Mouse (Mus musculus): ENCODE results near the gene Zkscan5.
A peak's percentile ranks its signal among the peaks of the same experiment; 100 is the strongest.
"Not testable (repeated sequence)": the region's sequence is repeated elsewhere in the genome, so short reads cannot be mapped to it uniquely, and the experiment has no call there.

Zkscan5 gene

DNA sequence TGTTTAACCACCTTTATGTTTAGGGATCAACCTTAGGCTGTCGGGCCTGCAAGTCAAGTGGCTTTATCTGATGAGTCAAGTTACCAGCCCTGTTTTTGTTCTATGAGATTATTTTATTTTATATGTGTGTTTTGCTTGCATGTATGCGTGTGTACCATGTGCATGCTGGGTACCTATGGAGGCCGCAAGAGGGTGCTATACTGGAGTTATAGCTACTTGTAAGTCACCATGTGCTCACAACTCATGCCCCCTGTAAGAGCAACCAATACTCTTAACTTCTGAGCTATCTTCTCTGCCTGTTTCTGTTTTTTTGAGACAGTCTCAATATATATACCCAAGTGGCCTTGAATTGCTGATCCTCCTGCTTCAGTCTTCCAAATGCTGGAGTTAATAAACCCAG is 9.1 kb downstream of the Zkscan5 start:
- no peak for DNase-seq (ENCODE audit: low read depth, low spot score)

DNA sequence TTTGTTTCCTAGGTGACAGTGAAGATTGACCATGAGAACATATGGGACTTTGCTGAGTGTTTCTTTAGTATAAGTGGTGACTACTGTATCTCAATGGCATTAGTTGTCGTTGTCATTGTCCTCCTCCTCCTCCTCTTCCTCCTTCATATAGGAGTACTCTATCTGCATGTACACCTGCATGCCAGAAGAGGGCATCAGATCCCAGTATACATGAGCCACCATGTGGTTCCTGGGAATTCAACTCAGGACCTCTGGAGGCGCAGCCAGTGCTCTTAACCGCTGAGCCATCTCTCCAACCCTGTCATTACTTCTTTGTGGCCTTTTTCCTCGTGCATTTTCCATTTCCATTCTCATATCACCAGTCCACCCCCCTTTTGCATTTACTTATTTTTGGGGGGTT is 10.3 kb downstream of the Zkscan5 start:
- DNase-seq (ENCODE audit: low read depth, low spot score) = no peak

DNA sequence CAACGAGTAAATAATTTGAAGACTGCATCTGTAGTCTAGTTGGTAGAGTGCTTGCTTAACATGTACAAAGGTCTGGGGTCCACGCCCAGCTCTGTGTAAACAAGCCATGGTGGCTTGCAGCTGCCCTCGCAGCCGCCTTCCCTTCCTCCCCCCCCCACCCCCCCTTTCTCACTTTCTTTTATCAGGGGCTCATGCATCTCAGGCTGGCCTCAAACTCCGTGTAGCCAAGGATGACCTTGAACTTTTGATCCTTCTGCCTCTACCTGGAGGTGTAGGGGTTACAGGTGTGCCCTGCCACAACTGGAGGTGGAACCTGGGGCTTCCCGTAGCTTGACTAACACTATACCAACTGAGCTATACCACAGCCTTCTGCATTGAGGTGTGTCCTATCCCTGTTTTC is 13.4 kb downstream of the Zkscan5 start:
- no peak for DNase-seq (ENCODE audit: low read depth, low spot score)

- DNase-seq (ENCODE audit: low read depth, low spot score) = no peak
Observed at GRCm38 (mm10) chr5:145218206-145218605, 13.8 kb downstream of the Zkscan5 start.

DNA sequence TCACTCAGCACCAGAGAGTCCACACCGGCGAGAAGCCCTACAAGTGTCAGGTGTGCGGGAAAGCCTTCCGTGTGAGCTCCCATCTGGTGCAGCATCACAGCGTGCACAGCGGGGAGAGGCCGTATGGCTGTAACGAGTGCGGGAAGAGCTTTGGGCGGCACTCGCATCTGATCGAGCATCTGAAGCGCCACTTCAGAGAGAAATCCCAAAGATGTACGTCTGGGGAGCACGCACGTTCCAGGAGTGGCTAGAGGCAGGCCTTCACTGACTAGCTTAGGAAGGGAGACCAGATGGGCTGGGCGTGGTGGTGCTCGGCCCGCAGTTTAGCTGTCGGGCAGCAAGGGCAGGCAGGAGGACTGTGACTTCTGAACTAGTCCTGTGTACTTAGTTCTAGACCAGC is 14.3 kb downstream of the Zkscan5 start:
- DNase-seq (ENCODE audit: low read depth, low spot score) = no peak

DNA sequence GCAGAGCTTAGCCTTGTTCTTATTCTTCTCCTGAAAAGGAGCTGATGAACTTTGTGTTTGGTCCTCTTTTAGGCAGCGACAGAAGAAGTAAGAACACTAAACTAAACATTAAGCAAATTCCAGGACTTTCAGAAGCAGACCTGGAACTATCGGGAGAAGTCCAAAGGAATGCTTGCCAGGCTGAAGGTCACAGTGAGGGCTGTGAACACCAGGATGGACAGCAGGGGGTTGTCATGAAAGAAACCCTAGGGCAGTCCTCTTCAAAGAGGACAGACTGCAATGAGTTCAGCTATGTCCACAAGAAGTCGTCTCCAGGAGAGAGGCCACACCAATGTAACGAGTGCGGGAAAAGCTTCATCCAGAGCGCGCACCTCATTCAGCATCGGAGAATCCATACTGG is 15.6 kb downstream of the Zkscan5 start:
- DNase-seq (ENCODE audit: low read depth, low spot score) = no peak

DNA sequence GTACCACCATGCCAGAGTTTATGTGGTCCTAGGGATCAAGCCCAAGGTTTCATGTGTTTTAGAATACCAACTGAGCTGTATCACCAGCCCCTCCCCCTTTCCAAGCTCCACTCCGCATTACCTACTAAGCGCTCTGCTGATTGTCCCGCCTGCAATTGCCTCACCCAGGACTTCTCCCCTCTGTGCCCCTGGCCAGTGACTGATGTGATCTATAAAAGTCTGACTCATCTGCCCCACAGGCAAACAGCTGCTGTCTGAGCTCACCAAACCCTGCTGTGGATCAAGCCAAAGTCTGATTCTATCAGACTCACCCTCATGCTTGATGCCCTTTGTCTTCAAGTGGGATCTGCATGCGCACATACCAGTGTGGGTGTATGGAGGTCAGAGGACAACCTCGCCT is 18.5 kb downstream of the Zkscan5 start:
- DNase-seq (ENCODE audit: low read depth, low spot score) = no peak

- no peak for DNase-seq (ENCODE audit: low read depth, low spot score)
Observed at GRCm38 (mm10) chr5:145223395-145223794, 19.0 kb downstream of the Zkscan5 start.

GRCm38 (mm10) chr5:145226453-145226852 is 22.1 kb downstream of the Zkscan5 start:
- no peak for DNase-seq (ENCODE audit: low read depth, low spot score)

GRCm38 (mm10) chr5:145229283-145229682 is 24.9 kb downstream of the Zkscan5 start:
- DNase-seq (ENCODE audit: low read depth, low spot score) = not testable (repeated sequence)

GRCm38 (mm10) chr5:145230641-145231040 is 26.3 kb downstream of the Zkscan5 start:
- no peak for DNase-seq (ENCODE audit: low read depth, low spot score)

DNA sequence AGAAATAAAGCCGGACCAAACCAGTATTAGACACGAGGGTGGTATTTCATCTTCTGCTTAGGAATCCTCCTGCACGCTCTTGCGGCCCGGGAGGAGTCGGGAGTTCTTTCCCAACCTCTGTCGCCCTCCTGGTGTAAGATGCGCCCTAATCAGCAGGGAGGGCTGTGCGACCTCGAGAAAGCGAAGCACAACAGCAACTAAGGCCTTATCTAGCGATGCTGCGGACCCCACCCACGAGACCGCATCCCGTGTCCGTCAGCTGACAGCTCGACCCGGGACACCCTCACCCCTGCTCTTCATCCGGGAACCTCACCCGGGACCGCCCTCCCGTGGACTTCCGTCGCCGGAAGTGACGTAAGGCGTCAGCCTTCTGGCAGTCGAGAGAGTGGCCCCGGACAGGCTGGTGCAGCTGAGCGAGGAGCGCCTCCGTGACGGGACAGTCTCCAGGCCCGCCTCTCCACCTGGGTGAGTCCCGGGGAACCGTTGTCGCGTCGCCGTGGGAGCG is 27.1 kb downstream of the Zkscan5 start, which contains the start of gene Zfp655:
Gene Zfp655 (plus strand): TSS at position 349 of the 505 bp plus-strand sequence.
- DNase-seq (ENCODE audit: low read depth, low spot score) = peak; percentile 95

- no peak for DNase-seq (ENCODE audit: low read depth, low spot score)
Observed at GRCm38 (mm10) chr5:145231893-145232411, 27.6 kb downstream of the Zkscan5 start.

- no peak for DNase-seq (ENCODE audit: low read depth, low spot score)
Observed at GRCm38 (mm10) chr5:145234636-145235035, 30.3 kb downstream of the Zkscan5 start.

DNA sequence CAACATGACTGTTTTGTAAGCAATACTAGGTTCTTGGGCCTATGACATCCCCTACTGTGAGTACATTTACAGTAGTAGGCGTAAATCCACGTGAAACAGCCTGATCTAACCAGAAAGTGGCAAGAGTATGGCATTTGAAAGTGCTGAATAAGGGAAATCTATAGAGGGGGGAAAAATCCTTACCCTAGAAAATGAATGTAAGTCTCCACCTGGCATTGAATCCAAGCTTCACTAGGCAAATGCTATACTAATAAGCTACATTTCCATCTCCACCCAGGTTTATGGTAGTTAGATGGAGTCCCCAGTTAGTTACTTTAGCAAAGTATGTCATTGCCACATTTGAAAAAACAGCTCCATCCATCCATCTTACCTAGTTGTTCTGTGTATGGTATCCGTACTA is 45.2 kb downstream of the Zkscan5 start:
- no peak for DNase-seq (ENCODE audit: low read depth, low spot score)
